Mouse (Mus musculus) cerebellum, postnatal 4 days (tissue): ENCODE measurements around the gene Olfr845.

ENCODE experiments used
- DNase-seq, 2 experiments: peaks; one replicate each; pipeline ENCODE4 v3.0.0; 2022; ENCODE audit warnings: low spot score in 2 of 2, mixed read lengths in 1 of 2

Gene Olfr845

GRCm38 (mm10) chr9:19336157-19336556 lies at the start of gene Olfr845:
Gene Olfr845, plus strand, starts transcription at chr9:19336457.
- DNase-seq: no peak

DNA sequence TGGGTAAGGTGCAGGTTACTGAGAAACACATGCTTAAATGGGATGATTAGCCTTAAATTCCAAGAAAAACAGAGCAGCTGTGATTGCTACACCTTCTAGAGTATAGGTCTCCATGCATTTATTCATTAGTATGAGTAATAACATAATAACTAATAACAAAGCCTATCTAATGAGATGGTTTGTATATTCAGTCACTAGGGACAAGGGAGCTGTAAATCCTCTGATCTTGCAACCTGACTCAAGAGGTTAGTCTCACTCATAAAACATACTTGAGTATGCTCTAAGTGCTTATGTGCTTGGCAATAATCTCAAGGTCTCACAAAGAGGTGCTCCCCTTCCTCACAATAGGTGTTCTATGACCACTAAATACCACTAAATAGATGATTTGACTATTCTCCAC lies 20.2 kb upstream of the Olfr845 start, which contains the start of gene Olfr844:
TSS of gene Olfr844 (plus strand) at position 301 of the 400 bp plus-strand sequence.
- no peak for DNase-seq

GRCm38 (mm10) chr9:19363905-19364304 lies 27.6 kb downstream of the Olfr845 start, which contains the start of gene Olfr846:
Gene Olfr846, minus strand, starts transcription at chr9:19364005.
- DNase-seq: no peak

DNA sequence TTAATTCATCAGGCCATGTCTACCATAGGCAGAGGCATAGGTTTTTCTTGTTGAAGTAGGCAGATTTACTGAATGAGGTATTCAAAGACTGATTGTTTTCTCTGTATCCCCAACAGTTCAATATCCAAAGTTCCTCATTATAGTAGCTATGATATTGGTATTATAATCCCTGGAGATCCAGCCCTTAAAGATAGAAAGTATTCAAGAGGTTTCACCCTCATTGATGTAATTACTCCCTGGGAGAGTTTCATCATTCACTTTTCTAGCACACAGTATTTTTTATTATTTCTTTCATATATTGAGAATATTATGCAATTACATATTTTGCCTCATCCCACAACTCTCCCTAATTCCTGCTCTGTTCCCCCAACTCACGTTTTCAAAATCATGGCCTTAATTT lies 42.3 kb downstream of the Olfr845 start, which contains the start of gene Olfr847:
TSS of gene Olfr847 (minus strand) at position 101 of the 400 bp plus-strand sequence.
- no peak for DNase-seq
